Mouse (Mus musculus) hindbrain, embryonic 16.5 days (tissue): ENCODE results near the gene Pnma1. TPM values are rescaled to one million over a fixed set of nuclear protein-coding genes. Genes with fewer than 3 reads are reported as not detected.

Source experiments
- ATAC-seq: fragments of 200-750 bp; cut with Nextera tagmentation; 2 replicates; pipeline ENCODE4 v1.8.0; 2017; ENCODE audit warnings: moderate TSS enrichment, moderate library complexity
- H3K27ac ChIP-seq: fragments of 300-500 bp; sonication (generic); 2 replicates; pipeline ENCODE4 v1.5.1; 2014; ENCODE audit warnings: low read depth, mild to moderate bottlenecking, control low read depth, low read length, moderate library complexity
- H3K27me3 ChIP-seq: fragments of 300-500 bp; sonication (generic); replicated peaks from 2 replicates; pipeline ENCODE4 v1.6.1; 2014; ENCODE audit warnings: low read length; ENCODE audit not compliant: control insufficient read depth, insufficient read depth
- H3K36me3 ChIP-seq: fragments of 300-500 bp; sonication (generic); 2 replicates; pipeline ENCODE4 v1.6.1; 2014; ENCODE audit warnings: mild to moderate bottlenecking, low read length, moderate library complexity, mixed read lengths; ENCODE audit not compliant: control insufficient read depth, insufficient read depth
- H3K4me1 ChIP-seq: fragments of 300-500 bp; sonication (generic); 2 replicates; pipeline ENCODE4 v1.6.1; 2014; ENCODE audit warnings: low read depth, low read length; ENCODE audit not compliant: control insufficient read depth, insufficient read depth
- H3K4me2 ChIP-seq: fragments of 300-500 bp; sonication (generic); 2 replicates; pipeline ENCODE4 v1.6.1; 2014; ENCODE audit warnings: mild to moderate bottlenecking, low read length, control low read depth, moderate library complexity
- H3K4me3 ChIP-seq: fragments of 300-500 bp; sonication (generic); 2 replicates; pipeline ENCODE4 v1.5.1; 2014; ENCODE audit warnings: mild to moderate bottlenecking, low read length, control low read depth, moderate library complexity
- H3K9ac ChIP-seq: fragments of 300-500 bp; sonication (generic); 2 replicates; pipeline ENCODE4 v1.6.1; 2014; ENCODE audit warnings: low read depth, mild to moderate bottlenecking, control low read depth, low read length, moderate library complexity
- H3K9me3 ChIP-seq: fragments of 300-500 bp; sonication (generic); 2 replicates; pipeline ENCODE4 v1.6.1; 2014; ENCODE audit warnings: mild to moderate bottlenecking, low read length, moderate library complexity; ENCODE audit not compliant: control insufficient read depth
- WGBS: fragments of 180-500 bp; shearing (Covaris S2); extraction: QIAGEN DNeasy Blood & Tissue Kit; methylation state at CpG from one replicate; pipeline ENCODE4 v1.1.7; 2014; 5-methylcytosine and 5-hydroxymethylcytosine counted together
- polyA plus RNA-seq: library from polyadenylated mRNA; unstranded; fragments of >200 nt; fragmentation: Nextera tagmentation; extraction: Ambion mirVana; gene quantifications from 2 replicates; pipeline ENCODE4 v1.2.1, GENCODE M21; 2015

Pnma1 gene
- polyA plus RNA-seq, 1 experiment from 2014 or later, result 4.7 TPM

DNA sequence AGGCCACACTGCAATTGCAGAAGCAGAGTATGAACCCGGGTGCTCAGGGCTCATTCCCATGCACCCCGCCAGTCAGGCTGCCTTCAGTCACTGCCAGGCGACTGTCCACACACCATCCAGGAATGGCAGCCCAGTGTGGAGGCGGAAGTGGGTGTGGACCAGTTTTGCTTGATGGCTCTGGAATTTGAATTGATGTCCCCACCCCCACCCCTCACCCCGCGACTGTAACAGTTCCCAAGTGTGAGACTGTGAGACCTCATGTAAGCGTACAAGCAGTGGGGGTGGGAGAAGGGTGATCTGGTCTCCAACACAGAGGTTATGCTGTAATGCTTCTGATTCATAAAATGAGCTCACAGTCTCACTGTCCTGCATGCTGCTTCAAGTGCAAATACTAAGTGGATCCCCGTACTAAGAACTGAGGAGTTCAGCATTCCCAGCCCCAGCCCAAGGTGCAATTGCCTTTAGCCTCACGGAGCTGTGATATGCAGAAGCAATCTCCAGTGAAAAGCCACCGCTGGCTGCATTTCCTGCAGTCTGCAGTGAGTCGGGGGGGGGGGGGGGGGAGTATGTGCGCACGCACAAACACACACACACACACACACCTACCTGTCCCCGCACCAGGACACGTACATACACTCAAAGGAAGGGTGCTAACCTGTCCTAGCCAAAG is 42.0 kb upstream of the Pnma1 start:
- no peaks in the 10 kb centered on the region for H3K27me3 ChIP-seq
- H3K9me3 ChIP-seq, result no peaks in the 10 kb centered on the region
- no peak for ATAC-seq
- no peaks in the 10 kb centered on the region for H3K36me3 ChIP-seq
- peak overlapping the region; percentile 88 for H3K4me2 ChIP-seq
- no peak overlapping the region for H3K4me3 ChIP-seq
- H3K9ac ChIP-seq, result 0 out of 2 replicates have a peak overlapping the region, but pooled peaks have one; percentile 10
- H3K27ac ChIP-seq, result no peak overlapping the region
- WGBS, result 48% methylated on average over 15 of the region's 15 CpGs
- peaks cover 61% of the 10 kb centered on the region for H3K4me1 ChIP-seq

DNA sequence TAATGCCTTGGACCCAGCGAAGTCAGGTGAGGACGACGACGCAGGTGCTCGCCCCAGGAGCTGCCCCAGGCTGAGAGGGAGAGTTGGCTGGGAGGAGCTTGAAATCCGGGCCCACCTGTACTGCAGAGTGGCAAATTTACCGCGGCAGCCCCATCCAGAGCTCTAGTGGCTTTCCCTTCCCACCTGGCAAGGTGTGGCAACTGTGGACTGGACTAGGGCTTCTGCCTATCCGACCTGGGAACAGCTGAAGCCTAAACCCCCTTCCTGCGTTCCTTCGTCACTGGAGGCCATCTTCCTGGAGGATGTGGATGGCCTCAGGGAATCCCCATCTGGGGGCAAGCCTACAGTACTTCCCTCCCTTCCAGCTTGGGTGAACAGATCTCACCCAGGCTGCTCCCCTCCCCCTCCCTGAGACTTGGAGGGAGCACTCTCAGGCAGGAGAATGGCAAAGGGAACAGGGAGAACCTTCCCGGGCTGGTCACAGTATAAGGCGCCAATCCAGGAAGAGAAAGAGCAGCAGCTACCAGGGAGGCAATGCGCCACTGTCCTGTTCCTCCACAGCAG is 40.7 kb upstream of the Pnma1 start:
- Histone ChIP-seq H3K4me3 (no peak overlapping the region), H3K4me1 (peaks cover 56% of the 10 kb centered on the region), H3K9me3 (no peaks in the 10 kb centered on the region), H3K27me3 (no peaks in the 10 kb centered on the region), H3K9ac (peak overlapping the region; percentile 11; the same call in 1 of the 2 replicates), H3K27ac (no peak overlapping the region), H3K36me3 (no peaks in the 10 kb centered on the region), H3K4me2 (no peak overlapping the region)
- no peak for ATAC-seq
- WGBS, result 75% methylated on average over 14 of the region's 14 CpGs

DNA sequence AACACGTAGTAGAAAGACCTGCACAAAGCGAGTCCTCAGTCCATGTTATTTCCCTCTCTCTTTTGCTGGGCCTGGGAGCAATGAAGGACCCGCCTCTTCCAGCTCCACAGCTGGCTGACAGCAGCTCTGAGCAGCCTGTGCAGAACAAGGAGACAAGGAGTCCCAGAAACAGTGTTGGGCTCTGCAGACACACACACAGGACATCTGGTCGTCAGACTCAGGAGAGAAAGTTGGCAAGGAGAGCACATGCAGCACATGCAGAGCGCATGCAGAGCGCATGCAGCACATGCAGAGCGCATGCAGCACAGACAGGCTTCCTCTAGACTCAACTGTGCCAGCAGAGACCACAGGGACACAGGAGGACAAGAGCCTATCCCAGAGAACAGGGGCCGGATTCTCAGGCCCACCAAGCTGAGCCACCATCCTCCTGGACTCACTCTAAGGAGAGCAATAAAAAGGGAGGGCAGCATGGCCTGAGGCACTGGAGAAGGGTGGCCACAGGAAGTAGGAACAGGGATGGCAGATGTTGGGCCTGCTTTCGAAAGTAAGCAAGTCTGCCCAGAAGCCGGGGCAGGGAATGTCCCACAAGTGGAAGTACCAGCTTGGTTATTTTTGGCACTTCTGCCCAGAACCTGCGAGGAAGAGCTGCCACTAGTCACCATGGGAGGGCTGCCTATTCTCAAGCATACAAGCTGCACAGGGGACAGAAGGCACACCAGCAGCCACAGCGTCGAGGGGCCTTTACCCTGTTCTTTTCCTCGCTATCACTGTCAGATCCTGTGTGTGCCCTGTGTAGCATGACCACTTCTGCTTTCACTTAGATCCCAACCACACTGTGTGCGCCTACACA is 39.7 kb upstream of the Pnma1 start:
- ATAC-seq, result no peak
- no peaks in the 10 kb centered on the region for H3K27me3 ChIP-seq
- no peak overlapping the region for H3K4me3 ChIP-seq
- no peaks in the 10 kb centered on the region for H3K9me3 ChIP-seq
- peak overlapping the region; percentile 1; the same call in 1 of the 2 replicates for H3K27ac ChIP-seq
- H3K36me3 ChIP-seq, result no peaks in the 10 kb centered on the region
- H3K4me1 ChIP-seq, result peaks cover 56% of the 10 kb centered on the region
- H3K4me2 ChIP-seq, result no peak overlapping the region
- WGBS, result 62% methylated on average over 15 of the region's 15 CpGs
- H3K9ac ChIP-seq, result no peak overlapping the region

DNA sequence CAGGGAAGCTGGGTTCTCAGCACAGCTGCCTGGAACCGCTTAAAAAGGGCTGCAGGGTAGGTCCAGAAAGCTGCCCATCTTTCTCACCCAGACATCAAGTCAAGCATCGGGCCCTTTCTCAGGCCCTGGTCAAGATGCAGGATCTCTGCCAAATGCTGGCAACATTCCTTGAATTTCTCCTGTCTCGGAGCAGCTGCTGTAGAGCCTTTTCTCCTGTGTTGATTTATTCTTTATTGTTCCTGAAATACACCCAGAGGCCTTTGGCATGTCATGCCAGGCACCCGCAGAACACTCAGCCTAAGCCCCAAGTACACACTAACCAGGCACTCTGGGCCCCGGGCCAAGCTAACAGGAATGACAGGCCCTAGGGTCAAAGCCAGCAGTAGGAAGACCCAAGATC is 38.7 kb upstream of the Pnma1 start:
- Histone ChIP-seq H3K4me1 (peaks cover 49% of the 10 kb centered on the region), H3K36me3 (no peaks in the 10 kb centered on the region), H3K4me2 (no peak overlapping the region), H3K4me3 (no peak overlapping the region), H3K9me3 (no peaks in the 10 kb centered on the region), H3K9ac (no peak overlapping the region), H3K27ac (peak overlapping the region; percentile 2; the same call in 1 of the 2 replicates), H3K27me3 (no peaks in the 10 kb centered on the region)
- ATAC-seq, result peak; percentile 69
- WGBS, result 49% methylated on average over 5 of the region's 5 CpGs

DNA sequence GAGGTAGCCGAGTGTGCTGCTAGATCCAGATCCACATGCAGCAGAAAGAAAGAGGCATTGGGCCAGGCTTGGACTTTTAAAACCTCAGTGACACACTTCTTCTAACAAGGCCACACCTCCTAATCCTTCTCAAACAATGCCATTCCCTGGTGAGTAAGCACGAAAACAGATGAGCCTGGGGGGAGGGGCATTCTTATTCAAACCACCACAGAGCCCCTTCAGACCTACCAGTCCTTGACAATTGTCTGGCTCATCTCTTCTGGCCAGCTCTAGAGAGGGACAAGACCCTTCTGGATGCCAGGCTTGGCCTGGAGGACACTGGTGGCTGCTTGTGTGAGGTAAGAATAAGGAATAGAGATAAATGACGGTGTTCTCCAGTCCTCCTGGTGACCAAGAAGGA is 38.2 kb upstream of the Pnma1 start:
- H3K36me3 ChIP-seq, result no peaks in the 10 kb centered on the region
- 53% methylated on average over 3 of the region's 3 CpGs for WGBS
- H3K9me3 ChIP-seq, result no peaks in the 10 kb centered on the region
- no peak overlapping the region for H3K4me3 ChIP-seq
- H3K4me2 ChIP-seq, result no peak overlapping the region
- no peak overlapping the region for H3K9ac ChIP-seq
- H3K27me3 ChIP-seq, result no peaks in the 10 kb centered on the region
- H3K27ac ChIP-seq, result peak overlapping the region; percentile 2; the same call in 1 of the 2 replicates
- no peak; the same call in 1 of the 2 replicates for ATAC-seq
- H3K4me1 ChIP-seq, result peaks cover 45% of the 10 kb centered on the region

DNA sequence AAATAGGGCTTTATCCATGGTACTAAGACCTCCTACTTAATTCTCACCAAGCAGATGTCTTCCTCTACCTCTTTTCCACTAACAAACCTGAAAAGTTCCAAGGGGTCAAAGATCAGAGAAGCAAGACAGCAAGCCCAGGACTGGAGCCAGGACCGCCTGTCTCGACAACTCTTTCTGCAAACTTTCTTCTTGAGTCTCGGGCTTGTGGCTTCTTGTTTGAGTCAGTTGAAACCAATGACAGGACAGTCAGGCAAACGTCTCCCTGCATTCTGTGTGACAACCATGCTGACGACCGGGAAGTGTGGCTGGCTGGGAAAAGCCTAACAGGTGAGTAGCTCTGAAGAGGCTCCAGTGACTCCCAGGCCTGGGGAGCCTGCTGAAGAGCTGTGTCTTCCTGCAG is 37.3 kb upstream of the Pnma1 start:
- Histone ChIP-seq H3K4me2 (no peak overlapping the region), H3K4me1 (peaks cover 42% of the 10 kb centered on the region), H3K9me3 (no peaks in the 10 kb centered on the region), H3K4me3 (no peak overlapping the region), H3K27ac (no peak overlapping the region), H3K36me3 (no peaks in the 10 kb centered on the region), H3K9ac (no peak overlapping the region), H3K27me3 (no peaks in the 10 kb centered on the region)
- WGBS, result 76% methylated on average over 6 of the region's 6 CpGs
- no peak for ATAC-seq

DNA sequence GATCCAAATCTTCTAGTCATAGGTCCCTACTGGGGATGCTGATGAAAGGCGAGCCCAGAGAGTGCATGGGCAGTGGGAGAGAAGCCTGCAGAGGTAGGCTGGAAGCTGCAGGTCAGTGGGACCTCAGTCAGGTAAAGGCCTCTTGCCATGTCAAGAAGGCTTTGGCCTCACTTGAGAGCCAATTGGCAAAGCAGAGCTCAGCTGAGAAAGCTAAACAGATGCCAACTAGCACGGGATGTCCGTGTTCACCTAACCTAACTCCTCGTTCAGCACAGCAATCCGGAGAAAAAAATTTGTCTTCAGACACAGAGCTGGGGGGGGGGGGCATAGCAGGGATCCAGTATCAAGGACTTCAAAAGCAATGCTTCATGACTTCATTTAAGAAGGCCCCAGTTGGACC is 36.7 kb upstream of the Pnma1 start:
- Histone ChIP-seq H3K4me3 (no peak overlapping the region), H3K4me1 (peaks cover 42% of the 10 kb centered on the region), H3K4me2 (no peak overlapping the region), H3K27me3 (no peaks in the 10 kb centered on the region), H3K27ac (no peak overlapping the region), H3K36me3 (no peaks in the 10 kb centered on the region), H3K9me3 (no peaks in the 10 kb centered on the region), H3K9ac (no peak overlapping the region)
- no peak for ATAC-seq
- 80% methylated on average over 5 of the region's 5 CpGs for WGBS

DNA sequence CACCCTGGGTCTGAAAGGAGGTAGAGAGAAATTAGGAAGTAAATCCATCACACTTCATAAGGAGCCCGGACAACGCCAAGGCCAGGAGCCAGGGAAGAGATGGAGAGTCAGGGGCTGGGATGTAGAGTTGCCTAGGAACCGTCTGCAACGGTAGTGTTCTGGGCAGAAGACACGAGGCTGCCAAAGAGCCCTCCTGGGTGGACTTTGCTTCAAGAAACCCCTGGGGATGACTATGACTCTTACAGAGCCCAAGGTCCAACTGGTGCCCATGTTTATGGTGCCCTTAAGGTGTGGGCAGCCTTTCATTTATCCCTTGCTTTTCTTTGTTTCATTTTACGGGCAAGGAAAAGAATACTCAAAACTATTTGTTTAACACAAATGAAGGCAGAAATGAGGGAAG is 33.7 kb upstream of the Pnma1 start:
- Histone ChIP-seq H3K4me1 (peaks cover 28% of the 10 kb centered on the region), H3K9me3 (no peaks in the 10 kb centered on the region), H3K4me3 (no peak overlapping the region), H3K27ac (no peak overlapping the region), H3K9ac (no peak overlapping the region), H3K27me3 (no peaks in the 10 kb centered on the region), H3K4me2 (no peak overlapping the region), H3K36me3 (no peaks in the 10 kb centered on the region)
- 48% methylated on average over 6 of the region's 6 CpGs for WGBS
- ATAC-seq, result 0 out of 2 replicates have a peak, but pooled peaks have one; percentile 7
